Mouse (Mus musculus): ENCODE data around the gene Gm49358. TPM values are rescaled to one million over a fixed set of nuclear protein-coding genes. Genes with fewer than 3 reads are reported as not detected.

Gm49358 gene
- polyA plus RNA-seq, 1 experiment from 2014 or later, result not detected

DNA sequence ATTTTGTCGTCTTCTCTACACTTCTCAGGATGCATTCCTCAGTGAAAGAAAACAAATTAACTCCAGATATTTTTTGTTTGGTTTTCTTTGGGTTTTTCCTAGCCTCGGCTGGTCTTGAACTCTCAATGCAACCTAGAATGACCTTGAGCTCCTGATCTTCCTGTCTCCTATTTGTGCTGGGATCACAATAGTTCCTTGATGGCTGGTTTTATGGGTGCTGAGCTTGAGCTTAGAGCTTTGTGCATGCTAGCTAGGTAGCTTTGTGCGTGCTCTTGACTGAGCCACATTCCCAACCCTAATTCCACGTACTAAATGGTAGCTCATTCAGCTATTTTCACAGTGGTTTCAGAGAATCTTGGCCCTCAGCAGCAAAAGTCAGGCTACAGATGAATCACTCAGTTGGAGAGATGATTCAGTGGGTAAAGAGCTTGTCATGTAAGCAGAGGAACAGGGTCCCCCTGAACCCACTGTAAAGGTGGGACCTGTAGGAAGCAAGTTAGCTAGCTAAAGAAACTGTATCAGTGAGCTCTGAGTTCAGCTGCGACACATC, 20.4 kb downstream of the Gm49358 start:
- no peak for TF ChIP-seq CTCF (IDR thresholded peaks at IDR 0.05; ENCODE audit: low read depth)
- TF ChIP-seq EP300 (optimal IDR thresholded peaks at IDR 0.05), result no peak
- DNase-seq (ENCODE audit: low spot score), result no peak
- ATAC-seq (ENCODE audit: low FRiP score, low TSS enrichment), result no peak
- H3K4me3 ChIP-seq (ENCODE audit: low read depth, low read length), result no peak overlapping the region
- H3K4me1 ChIP-seq (replicated peaks; ENCODE audit: control insufficient read depth, insufficient read depth), result 0 out of 2 replicates have a peak, but pooled peaks cover 2% of the 10 kb centered on the region
- H3K27me3 ChIP-seq (ENCODE audit: control insufficient read depth, insufficient read depth, low read length), result no peaks in the 10 kb centered on the region
- H3K36me3 ChIP-seq (ENCODE audit: control insufficient read depth, insufficient read depth, low read length), result no peaks in the 10 kb centered on the region
- no peak overlapping the region for H3K9ac ChIP-seq (ENCODE audit: low read length)
- no peak overlapping the region for H3K4me2 ChIP-seq (replicated peaks; ENCODE audit: low read depth)
- no peak overlapping the region for H3K27ac ChIP-seq (replicated peaks)
- H3K9me3 ChIP-seq (ENCODE audit: control insufficient read depth, low read length), result no peaks in the 10 kb centered on the region
- WGBS, result 76% methylated on average over 5 of the region's 5 CpGs

DNA sequence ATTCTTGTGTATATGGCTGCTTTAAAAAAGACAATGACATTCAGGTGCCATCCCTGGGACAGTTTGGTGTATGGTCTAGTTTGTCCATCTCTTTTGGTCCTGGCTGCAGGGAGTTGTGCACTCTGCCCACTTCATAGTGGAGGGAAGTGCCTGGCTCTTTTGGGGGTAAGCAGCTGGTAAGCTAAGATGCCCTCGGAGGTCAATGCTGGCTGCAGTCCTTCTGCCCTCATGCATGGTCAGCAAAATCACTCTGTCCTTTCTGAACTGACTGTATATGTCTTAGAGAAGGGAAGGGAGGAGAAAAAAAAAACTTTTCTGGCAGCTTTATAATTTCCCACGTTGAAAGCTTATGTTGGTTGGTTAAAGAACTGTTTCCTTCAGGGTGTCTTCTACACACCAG, 21.6 kb downstream of the Gm49358 start:
- Histone ChIP-seq H3K36me3 (ENCODE audit: control insufficient read depth, insufficient read depth, low read length) (no peaks in the 10 kb centered on the region), H3K27ac (replicated peaks) (no peak overlapping the region), H3K9ac (ENCODE audit: low read length) (no peak overlapping the region), H3K4me1 (replicated peaks; ENCODE audit: control insufficient read depth, insufficient read depth) (0 out of 2 replicates have a peak, but pooled peaks cover 2% of the 10 kb centered on the region), H3K9me3 (ENCODE audit: control insufficient read depth, low read length) (no peaks in the 10 kb centered on the region), H3K4me2 (replicated peaks; ENCODE audit: low read depth) (no peak overlapping the region), H3K4me3 (ENCODE audit: low read depth, low read length) (no peak overlapping the region), H3K27me3 (ENCODE audit: control insufficient read depth, insufficient read depth, low read length) (no peaks in the 10 kb centered on the region)
- DNase-seq (ENCODE audit: low spot score), result no peak
- WGBS, result 60% methylated on average over 2 of the region's 2 CpGs
- no peak for TF ChIP-seq EP300 (optimal IDR thresholded peaks at IDR 0.05)
- TF ChIP-seq CTCF (IDR thresholded peaks at IDR 0.05; ENCODE audit: low read depth), result no peak
- ATAC-seq (ENCODE audit: low FRiP score, low TSS enrichment), result no peak

GRCm38 (mm10) chr10:86786083-86786482, 22.3 kb downstream of the Gm49358 start:
- Histone ChIP-seq H3K9me3 (ENCODE audit: control insufficient read depth, low read length) (no peaks in the 10 kb centered on the region), H3K4me1 (replicated peaks; ENCODE audit: control insufficient read depth, insufficient read depth) (no peaks in the 10 kb centered on the region), H3K27me3 (ENCODE audit: control insufficient read depth, insufficient read depth, low read length) (no peaks in the 10 kb centered on the region), H3K36me3 (ENCODE audit: control insufficient read depth, insufficient read depth, low read length) (no peaks in the 10 kb centered on the region), H3K27ac (replicated peaks) (no peak overlapping the region), H3K9ac (ENCODE audit: low read length) (no peak overlapping the region), H3K4me3 (ENCODE audit: low read depth, low read length) (no peak overlapping the region), H3K4me2 (replicated peaks; ENCODE audit: low read depth) (no peak overlapping the region)
- peak; percentile 60 for ATAC-seq (ENCODE audit: low FRiP score, low TSS enrichment)
- DNase-seq (ENCODE audit: low spot score), result no peak
- 62% methylated on average over 5 of the region's 5 CpGs for WGBS
- TF ChIP-seq CTCF (IDR thresholded peaks at IDR 0.05; ENCODE audit: low read depth), result no peak
- no peak for TF ChIP-seq EP300 (optimal IDR thresholded peaks at IDR 0.05)

GRCm38 (mm10) chr10:86788193-86788592, 24.4 kb downstream of the Gm49358 start:
- no peak overlapping the region for H3K27ac ChIP-seq (replicated peaks)
- no peaks in the 10 kb centered on the region for H3K36me3 ChIP-seq (ENCODE audit: control insufficient read depth, insufficient read depth, low read length)
- DNase-seq (ENCODE audit: low spot score), result no peak
- H3K27me3 ChIP-seq (ENCODE audit: control insufficient read depth, insufficient read depth, low read length), result no peaks in the 10 kb centered on the region
- 0 out of 2 replicates have a peak, but pooled peaks cover 2% of the 10 kb centered on the region for H3K4me1 ChIP-seq (replicated peaks; ENCODE audit: control insufficient read depth, insufficient read depth)
- WGBS, result 29% methylated on average over 5 of the region's 5 CpGs
- no peak overlapping the region for H3K4me2 ChIP-seq (replicated peaks; ENCODE audit: low read depth)
- no peak overlapping the region for H3K4me3 ChIP-seq (ENCODE audit: low read depth, low read length)
- no peaks in the 10 kb centered on the region for H3K9me3 ChIP-seq (ENCODE audit: control insufficient read depth, low read length)
- no peak overlapping the region for H3K9ac ChIP-seq (ENCODE audit: low read length)
- ATAC-seq (ENCODE audit: low FRiP score, low TSS enrichment), result no peak
- TF ChIP-seq EP300 (optimal IDR thresholded peaks at IDR 0.05) (no peak), CTCF (IDR thresholded peaks at IDR 0.05; ENCODE audit: low read depth) (no peak)

GRCm38 (mm10) chr10:86789146-86789672, 25.4 kb downstream of the Gm49358 start:
- TF ChIP-seq EP300 (optimal IDR thresholded peaks at IDR 0.05) (no peak), CTCF (IDR thresholded peaks at IDR 0.05; ENCODE audit: low read depth) (no peak)
- no peak overlapping the region for H3K4me2 ChIP-seq (replicated peaks; ENCODE audit: low read depth)
- H3K36me3 ChIP-seq (ENCODE audit: control insufficient read depth, insufficient read depth, low read length), result no peaks in the 10 kb centered on the region
- 0 out of 2 replicates have a peak, but pooled peaks cover 4% of the 10 kb centered on the region for H3K4me1 ChIP-seq (replicated peaks; ENCODE audit: control insufficient read depth, insufficient read depth)
- no peak overlapping the region for H3K9ac ChIP-seq (ENCODE audit: low read length)
- H3K9me3 ChIP-seq (ENCODE audit: control insufficient read depth, low read length), result no peaks in the 10 kb centered on the region
- no peak for DNase-seq (ENCODE audit: low spot score)
- WGBS, result 83% methylated on average over 7 of the region's 7 CpGs
- no peaks in the 10 kb centered on the region for H3K27me3 ChIP-seq (ENCODE audit: control insufficient read depth, insufficient read depth, low read length)
- H3K4me3 ChIP-seq (ENCODE audit: low read depth, low read length), result no peak overlapping the region
- no peak overlapping the region for H3K27ac ChIP-seq (replicated peaks)
- no peak for ATAC-seq (ENCODE audit: low FRiP score, low TSS enrichment)

DNA sequence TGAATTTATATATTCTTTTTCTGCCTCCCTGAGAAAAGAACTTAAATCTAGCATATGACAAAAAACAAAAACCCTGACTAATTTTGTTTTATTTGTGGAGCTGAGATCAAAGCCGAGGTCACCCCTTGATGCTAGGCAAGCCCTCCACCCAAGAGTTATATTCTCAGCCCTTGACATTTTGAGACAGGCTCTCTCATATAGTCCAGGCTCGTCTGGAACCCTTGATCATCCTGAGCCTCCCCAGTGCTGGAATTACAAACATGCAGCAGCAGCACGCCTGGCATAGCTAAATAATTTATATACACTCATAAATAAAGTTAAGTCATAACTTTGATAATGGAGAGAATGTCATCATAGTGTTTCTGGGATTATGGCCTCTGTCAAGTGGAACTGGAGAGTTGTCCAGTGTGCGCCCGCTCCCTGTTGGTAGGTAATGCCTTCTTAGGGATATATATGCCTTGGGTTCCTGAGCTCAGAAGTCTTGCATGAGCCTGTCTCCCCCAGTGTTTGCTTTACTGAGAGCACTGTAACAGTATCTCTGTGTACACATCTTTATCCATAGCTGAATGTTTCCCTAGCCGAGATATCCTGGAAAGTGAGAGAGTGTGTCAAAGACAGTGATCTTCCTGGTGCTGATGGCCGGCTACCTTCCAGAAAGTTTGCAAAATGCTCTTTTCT, 27.9 kb downstream of the Gm49358 start:
- H3K36me3 ChIP-seq (ENCODE audit: control insufficient read depth, insufficient read depth, low read length), result no peaks in the 10 kb centered on the region
- no peak overlapping the region for H3K4me3 ChIP-seq (ENCODE audit: low read depth, low read length)
- 0 out of 2 replicates have a peak, but pooled peaks cover 4% of the 10 kb centered on the region for H3K4me1 ChIP-seq (replicated peaks; ENCODE audit: control insufficient read depth, insufficient read depth)
- DNase-seq (ENCODE audit: low spot score) (no peak), ATAC-seq (ENCODE audit: low FRiP score, low TSS enrichment) (peak; percentile 45; the same call in 1 of the 2 replicates)
- 0 out of 2 replicates have a peak overlapping the region, but pooled peaks have one; percentile 24 for H3K27ac ChIP-seq (replicated peaks)
- H3K9ac ChIP-seq (ENCODE audit: low read length), result no peak overlapping the region
- WGBS, result 37% methylated on average over 7 of the region's 7 CpGs
- H3K27me3 ChIP-seq (ENCODE audit: control insufficient read depth, insufficient read depth, low read length), result no peaks in the 10 kb centered on the region
- no peaks in the 10 kb centered on the region for H3K9me3 ChIP-seq (ENCODE audit: control insufficient read depth, low read length)
- H3K4me2 ChIP-seq (replicated peaks; ENCODE audit: low read depth), result peak overlapping the region; percentile 8; the same call in 1 of the 2 replicates
- TF ChIP-seq CTCF (IDR thresholded peaks at IDR 0.05; ENCODE audit: low read depth), result no peak
- no peak for TF ChIP-seq EP300 (optimal IDR thresholded peaks at IDR 0.05)

Data from stomach, postnatal 0 days (tissue).